Mouse (Mus musculus) bone marrow, adult 2 months (tissue): ENCODE measurements at regions not wholly inside any gene's neighbourhood (a gene's known extent, or its start where the extent isn't known, plus 50 kb on each side); places are given as distances from the start of the nearest gene placed in this dataset.

Experiments
- CTCF ChIP-seq: fragments of 200-500 bp; IDR thresholded peaks from 2 replicates; pipeline ENCODE4 v1.5.1; 2011; ENCODE audit warnings: low read length, control low read depth; ENCODE audit not compliant: control insufficient read depth, insufficient read depth
- POLR2A ChIP-seq: fragments of 200-500 bp; IDR thresholded peaks from 2 replicates; pipeline ENCODE4 v1.6.1; 2011; ENCODE audit warnings: low read depth, mild to moderate bottlenecking, control low read depth, low read length, borderline replicate concordance; ENCODE audit not compliant: control insufficient read depth

DNA sequence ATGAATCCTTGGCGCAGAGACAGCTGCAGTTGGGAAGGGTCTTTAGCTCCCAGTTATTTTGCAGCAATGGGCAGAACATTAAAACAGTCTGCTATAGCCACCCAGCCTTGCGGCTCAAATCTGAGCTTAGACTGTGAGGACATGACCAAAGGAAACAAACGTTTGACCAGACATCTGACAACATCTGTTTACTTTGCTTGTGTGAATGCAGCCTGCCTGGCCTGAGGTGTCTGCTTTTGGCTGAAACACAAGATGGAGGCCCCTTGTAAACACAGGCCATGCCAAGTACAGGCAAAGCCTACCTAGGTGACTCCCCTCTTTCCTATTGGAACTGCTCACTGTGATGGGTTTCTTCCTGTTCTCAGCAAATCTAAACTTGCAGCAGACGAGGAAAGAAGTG, 544.7 kb downstream of the Ccdc171 start:
- TF ChIP-seq POLR2A, result no peak
- TF ChIP-seq CTCF, result no peak
